Mouse (Mus musculus) layer of hippocampus, postnatal 10 days (tissue): ENCODE data around the gene Adamts18. TPM values are rescaled to one million over a fixed set of nuclear protein-coding genes. Genes with fewer than 3 reads are reported as not detected.

ENCODE experiments used
- DNase-seq, 2 experiments: peaks; one replicate each; pipeline ENCODE4 v3.0.0; 2021; ENCODE audit warnings: low spot score in 2 of 2
- long read RNA-seq: library from polyadenylated mRNA; stranded (forward); transcript quantifications from one replicate; pipeline ENCODE4 v2.0.0, GENCODE M21; 2023
- total RNA-seq, 2 experiments: library from RNA; stranded (reverse); gene quantifications; 2 replicates each; pipeline ENCODE4 v1.2.3; 2021

The Adamts18 gene
- 10 to 100 TPM in 1 of 2 experiments, 1 to 10 TPM in 1; 9.6 to 11.2 TPM for total RNA-seq
- long read RNA-seq, partial matches to known transcripts, result 0 of 4 reads
- long read RNA-seq, other reads (novel, unspliced or antisense), result 4 of 4 reads

DNA sequence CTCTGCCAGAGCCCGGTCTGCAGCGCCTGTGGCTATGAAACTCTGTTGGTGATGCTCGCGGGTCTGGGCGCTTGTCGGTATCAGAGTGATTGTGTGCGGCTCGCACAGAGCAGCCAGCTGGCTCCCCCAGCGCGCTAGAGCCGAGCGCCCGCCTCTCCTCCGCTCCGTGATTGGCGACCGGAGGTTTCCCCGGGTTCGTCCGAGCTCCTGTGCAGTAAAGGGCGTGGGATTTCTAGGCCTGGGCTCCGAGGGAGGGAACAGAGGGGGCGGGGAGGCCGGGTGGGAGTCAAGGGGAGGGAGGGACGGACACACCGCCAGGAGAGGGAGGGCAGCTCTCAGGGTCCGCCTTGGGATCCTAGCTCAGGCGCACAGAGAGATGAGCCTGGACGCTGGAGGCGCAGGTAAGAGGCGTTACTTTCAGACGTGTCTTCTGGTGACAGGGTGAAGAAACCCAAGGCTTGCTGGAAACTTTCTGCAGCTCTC lies at the start of gene Adamts18:
TSS of gene Adamts18 (minus strand) at position 86 of the 483 bp plus-strand sequence.
- DNase-seq, result peak; percentile 63 to 64

DNA sequence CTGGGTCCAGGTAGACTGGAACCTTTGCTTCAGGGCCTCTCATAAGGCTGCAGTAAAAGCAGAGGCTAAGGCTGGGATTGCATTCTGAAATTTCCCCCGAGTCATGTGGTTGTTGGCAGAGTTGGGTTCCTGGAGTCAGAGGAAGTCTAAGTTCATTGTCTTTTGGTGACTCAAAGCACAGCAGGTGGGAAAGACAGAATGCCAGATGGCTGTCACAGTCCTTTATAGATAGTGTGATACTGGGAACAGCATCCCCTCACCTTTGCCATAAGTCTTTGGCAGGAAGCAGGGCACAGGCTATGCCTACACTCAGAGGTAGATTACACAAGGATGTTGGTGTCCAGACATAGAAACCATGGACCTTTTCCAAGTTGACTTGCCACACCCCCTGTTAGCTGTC lies 47.9 kb upstream of the Adamts18 start:
- no peak for DNase-seq

DNA sequence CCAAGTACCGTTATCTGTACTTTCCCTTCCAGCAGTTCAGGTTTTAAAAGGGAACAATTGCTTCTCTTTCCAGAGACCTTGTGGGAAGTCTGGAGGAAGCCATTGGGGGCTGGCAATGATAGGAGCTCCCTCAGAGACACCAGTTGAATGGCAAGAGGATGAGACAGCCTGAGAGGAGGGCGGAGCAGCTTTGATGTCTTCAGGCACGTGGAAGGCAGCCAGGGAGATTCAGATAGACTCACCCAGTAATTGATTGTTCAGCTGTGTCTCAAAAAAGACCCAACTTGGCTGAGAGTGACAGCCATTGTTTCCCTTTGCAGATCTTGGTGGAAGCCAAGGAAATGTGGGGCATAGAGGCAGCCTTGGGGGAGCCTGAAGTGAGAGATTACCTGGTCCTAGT lies 42.8 kb upstream of the Adamts18 start:
- DNase-seq, result no peak

DNA sequence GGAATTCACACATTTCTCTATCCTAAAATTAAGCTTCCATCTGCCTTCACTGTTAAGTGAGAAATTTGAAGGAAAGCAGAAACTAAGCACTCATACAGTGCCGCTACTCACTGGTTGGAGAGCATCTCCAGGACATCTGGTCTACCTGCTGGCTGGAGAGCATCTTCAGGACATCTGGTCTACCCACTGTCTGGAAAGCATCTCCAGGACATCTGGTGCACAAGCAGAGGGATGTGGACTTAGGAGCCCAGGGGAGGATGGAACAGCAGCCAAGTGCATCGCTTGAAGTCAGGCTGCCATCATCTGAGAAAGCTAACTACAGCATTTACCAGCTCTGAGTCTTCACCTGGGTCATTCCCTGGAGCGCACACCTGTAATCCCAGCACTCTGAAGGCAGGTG lies 38.0 kb upstream of the Adamts18 start:
- DNase-seq, result no peak

DNA sequence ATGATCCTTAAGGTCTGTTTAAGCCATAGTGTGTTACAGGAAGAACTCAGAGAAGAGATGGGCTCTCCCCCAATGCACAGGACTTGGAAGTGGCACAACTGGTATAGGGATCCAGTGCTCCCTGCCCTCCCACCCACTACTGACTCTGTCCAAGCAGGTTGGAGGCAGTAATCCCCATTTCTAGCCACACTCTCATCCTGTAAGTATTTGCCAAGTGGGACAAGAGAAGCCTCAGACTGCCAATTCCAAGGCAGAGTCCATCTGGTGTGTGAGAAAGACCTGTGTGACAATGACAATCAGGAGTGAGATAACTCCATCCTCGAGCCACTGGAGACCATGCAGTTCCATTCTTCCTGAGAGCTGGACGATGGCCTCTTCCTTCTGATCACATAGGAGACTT lies 36.6 kb upstream of the Adamts18 start:
- no peak for DNase-seq

DNA sequence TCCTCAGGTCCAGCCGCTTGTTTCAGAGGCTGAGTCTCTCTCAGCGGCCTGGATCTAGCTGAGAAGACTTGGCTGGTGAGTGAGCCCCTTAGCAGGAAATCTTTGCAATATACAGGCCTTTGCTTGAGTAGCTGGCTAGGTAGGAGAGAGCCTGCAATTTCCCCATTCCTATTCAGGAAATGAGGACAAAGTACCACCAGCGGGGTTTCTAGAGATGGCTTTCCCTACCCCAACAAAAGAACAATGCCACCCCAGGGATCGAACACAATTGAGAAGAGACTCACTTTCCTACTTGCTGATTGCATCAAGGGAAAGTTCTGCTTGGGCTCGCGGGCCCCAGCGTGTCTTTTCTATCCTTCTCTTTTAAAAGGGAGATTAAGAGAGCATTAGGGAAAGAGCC lies 35.5 kb upstream of the Adamts18 start:
- DNase-seq, result no peak

DNA sequence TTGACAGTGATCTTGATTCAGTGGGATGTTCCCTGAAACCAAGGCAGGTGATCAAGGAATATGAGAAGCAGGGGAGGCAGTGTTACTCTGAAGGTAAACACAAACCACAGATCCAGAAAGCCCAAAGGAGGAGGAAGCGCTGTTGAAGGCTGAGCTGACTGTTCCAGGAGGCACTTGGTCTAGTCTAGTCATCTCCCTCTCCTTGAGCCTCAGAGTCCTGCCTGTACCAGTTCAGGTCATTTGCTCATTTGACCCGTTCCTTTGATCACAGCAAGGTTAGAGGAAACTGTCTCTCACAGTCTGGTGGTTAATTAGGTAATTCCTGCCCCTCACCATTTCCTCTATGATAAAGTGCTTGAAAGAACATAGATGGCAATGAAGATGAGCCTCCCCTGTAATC lies 34.0 kb upstream of the Adamts18 start:
- no peak for DNase-seq

DNA sequence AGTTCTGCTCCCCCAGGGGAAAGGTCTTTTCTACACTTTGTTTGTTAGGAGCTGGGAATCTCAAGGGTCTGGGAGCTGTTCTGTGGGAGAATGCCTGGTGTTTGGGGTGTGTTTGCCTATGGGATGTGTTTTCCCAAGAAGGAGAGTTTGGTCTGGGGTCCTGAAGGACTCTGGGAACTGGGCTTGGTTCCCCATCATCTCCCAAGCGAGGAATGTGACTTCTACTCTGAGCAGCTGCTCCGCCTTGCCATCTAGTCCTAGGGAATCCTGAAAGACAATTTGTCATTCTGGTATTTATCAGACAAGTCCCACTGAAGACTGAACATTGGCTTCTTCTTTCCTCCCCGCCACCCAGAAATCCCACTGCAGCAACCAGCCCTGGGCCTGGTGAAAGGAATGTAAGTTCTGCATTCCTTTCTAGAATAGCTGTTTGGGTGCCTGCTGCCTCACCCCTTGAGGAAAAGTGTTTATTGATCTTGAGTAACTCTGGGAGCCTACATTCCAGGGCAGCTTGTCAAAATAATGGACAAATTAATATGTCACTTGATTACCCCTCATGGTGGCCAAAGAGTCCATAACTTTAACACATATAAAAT lies 30.0 kb upstream of the Adamts18 start:
- DNase-seq, result no peak

DNA sequence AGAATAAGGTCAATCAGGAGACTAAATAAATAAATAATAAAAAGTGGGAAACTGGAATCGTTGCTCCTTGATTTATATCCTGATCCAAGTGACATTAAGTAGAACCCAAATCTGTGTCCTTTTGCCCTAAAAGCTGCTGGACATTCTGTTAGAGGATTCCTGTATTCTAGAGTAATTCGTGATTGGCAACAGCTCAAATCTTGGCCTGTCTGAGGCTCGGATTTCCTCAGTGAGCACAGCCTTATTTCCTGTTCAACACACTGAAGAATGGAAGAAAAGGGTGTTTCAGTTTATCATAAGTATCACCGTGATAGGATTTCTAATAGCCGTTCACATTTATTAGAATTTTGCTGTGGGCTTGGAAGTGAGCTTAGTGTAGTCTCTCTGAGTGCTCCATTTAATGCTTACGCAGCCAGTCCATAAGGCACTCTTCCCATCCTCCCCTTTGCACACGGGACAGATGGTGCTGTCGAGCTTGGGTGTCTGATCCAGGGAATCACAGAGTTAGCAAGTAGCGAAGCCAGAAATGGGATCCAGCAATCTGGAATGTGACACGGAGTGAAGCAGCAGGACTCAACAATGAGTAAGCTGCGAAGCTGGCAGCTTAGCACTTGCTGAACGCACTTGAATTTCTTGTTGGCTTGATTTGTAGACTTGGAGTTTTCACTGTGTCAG lies 25.0 kb upstream of the Adamts18 start:
- peak; percentile 58 to 67 for DNase-seq

DNA sequence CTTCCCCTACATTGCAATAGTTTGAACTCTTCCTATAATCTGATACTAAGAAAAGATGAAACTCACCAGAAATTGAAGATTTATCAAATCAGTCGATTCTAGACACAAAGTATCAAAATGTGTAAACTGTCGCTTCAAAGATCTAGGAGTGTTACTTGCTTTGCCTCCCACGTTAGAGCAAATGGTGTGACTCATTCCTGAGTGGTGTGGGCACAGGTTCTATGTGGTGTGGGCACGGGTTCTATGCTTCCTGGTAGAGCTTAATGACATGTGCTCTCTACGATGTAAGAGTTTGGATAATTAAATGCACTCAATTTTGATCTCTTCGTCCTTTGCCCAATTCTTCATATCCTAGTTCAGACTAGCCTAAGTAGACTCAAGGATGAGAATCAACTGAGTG lies 23.9 kb upstream of the Adamts18 start:
- DNase-seq, result no peak

DNA sequence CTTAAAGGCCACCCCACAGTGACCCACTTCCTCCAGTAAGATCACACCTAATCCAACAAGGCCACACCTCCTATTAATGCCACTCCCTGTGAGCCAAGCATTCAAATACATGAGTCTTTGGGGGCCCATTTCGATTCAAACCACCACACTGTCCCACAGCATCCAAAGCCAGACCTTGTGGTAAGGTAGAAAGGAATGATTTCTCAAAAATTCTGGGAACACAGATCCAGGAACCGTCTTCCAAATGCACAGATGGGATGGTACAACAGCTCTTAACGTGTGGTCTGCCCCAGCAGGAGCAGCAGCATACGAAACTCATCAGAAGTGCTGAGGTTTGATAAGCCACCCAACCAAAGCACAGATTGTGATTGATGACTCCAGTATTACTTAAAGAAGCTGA lies 18.0 kb upstream of the Adamts18 start:
- DNase-seq, result no peak

DNA sequence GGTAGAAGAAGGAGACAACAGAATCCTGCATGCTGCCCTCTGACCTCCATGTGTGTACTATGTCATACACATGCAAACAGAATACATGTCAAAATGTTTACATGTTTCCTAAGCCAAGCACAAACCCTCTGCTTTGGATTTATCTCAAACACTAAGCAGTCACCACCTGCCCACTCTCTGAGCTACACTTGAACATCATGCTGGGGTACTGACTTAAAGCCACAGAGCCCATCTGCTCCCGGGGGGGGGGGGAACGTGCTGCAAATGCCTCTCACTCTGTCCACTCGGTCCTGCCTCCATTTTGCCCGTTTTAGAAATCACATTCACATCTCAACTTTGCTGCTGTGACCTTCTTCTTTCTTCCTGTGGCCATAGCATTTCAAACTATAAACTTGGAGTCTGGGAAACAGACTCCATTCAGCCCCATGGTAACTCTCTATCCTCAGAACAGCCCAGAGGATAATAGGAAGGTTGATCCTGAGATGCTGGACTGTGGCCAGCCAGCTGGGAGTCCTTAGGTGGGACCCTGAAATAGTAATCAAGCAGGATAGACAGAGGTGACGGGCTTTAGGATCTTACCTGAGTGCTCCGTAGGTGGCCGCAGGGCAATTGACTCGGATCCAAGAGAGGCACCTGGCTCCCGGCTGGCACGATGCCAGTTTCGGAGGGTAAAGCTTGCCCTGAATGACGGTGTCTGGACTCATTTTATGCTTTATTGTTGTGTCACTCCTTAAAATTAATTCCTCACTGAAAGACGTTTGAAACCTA lies 17.0 kb upstream of the Adamts18 start:
- DNase-seq, result peak in 1 of 2 experiments; percentile 27

DNA sequence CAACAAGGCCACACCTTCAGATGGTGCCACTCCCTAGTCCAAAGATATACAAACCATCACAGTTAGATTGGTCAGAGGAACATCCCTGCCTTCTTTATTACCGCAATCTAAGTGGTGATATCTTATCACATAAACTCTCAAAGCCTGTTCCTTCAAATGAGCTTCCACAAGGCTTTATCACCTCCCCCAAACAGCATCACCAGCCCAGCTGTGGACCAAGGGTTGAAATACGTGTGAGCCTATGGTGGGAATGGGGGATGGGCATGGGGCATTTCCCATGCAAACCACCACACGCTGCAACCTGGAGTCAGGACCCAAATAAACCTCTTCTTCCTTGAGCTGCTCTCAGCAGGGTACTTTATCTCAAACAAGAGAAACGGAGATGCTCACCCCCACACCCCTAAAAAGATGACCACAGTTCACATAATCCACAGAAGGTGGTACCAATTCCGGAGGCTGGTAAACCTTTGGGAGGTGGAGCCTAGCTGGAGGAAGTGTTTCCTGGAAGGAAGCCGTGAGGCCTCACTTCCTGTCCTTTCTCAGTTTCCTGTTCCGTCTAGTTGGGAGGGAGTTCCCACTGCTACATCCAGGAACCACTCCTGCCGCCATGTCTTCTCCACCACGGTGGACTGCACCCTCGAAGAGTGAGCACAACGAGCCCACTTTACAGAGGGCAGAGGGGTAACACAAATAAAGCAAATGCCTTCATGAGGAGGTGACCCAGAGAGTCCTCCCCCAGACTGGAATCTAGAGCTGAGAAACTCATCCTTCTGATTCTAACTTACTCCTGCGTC lies 11.5 kb upstream of the Adamts18 start:
- no peak for DNase-seq

DNA sequence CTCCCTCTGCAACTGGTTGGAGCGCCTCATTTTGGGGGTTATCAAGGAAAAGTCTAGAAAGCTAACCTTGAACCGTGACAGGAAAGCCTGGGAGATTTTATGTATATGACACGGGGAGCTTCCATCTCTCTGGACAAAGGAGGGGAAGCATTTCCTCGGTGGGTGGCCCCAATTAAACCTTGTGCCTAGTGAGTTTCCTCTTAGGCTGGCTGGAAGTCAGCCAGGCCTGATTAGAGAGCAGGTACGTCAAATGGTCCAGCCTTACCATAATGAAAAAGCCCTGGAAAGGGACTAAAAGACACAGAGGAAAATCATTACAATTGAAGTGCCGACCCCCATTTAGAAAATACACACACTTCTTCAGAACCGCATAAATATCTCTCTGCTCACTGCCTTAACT lies 10.3 kb upstream of the Adamts18 start:
- DNase-seq, result no peak

DNA sequence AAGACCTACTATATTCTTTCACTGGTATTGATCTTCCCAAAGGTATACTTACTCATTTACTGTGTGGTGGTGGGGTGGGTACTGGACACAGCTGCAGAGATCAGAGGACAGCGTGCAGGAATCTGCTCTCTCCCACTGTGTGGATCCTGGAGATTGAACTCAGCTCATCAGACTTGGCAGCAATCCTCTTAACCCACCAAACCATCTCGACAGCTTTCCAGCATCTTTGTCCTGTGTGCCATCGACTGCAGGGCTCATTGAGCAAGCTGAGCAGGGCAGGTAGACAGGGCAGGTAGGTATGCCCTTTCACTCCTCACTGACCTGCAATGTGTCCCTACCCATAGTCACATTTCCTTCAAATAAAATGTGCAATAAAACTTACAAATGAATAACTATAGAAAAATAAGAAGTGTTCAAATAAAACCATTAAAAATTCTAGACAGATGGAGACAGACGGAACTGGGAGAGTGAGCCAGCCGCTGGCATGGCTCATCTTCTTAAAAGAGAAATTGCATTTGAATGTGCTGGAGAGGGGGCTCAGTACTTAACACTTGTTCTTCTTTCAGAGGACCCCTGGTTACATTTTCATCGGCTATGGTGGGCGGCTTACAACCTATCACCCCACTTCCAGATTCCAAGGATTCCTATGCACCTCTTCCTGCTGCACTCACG lies 6.2 kb upstream of the Adamts18 start:
- DNase-seq, result no peak

DNA sequence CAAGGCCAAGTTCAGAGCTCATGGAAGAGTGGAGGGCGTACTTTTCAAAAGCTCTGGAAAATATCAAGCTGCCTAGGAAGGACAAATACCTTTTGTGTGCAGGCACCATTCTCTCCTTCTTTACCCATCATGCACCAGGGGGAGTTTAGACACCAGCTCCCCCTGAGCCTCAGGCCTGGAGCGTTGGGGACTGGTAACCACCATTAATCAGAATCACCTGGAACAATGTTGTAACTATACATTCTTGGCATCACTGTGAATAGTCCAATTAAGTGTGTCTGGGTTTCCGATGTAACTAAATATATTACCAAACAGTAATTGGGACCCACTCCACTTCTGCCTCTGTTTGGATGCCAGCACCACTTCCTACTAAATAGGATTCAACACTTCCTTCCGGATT lies 5.2 kb upstream of the Adamts18 start:
- no peak for DNase-seq

DNA sequence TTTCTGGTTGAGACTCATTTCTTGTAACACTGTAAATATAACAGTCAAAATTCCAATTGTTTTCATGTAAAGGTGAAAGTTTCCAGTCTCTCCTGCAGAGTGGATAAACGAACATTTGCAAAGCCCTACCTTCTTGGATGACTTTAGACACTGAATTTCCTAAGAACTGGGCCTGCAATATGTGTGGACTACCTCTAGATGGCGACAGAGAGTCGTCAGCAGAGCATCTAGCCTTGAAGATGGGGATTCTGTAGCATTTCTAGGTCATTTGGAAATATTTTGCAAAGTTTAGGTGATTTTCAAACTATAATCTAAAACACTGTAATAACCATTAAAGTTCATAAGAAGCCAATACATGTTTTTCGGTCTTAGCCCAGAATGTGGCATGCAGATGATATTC lies 3.1 kb upstream of the Adamts18 start:
- no peak for DNase-seq

DNA sequence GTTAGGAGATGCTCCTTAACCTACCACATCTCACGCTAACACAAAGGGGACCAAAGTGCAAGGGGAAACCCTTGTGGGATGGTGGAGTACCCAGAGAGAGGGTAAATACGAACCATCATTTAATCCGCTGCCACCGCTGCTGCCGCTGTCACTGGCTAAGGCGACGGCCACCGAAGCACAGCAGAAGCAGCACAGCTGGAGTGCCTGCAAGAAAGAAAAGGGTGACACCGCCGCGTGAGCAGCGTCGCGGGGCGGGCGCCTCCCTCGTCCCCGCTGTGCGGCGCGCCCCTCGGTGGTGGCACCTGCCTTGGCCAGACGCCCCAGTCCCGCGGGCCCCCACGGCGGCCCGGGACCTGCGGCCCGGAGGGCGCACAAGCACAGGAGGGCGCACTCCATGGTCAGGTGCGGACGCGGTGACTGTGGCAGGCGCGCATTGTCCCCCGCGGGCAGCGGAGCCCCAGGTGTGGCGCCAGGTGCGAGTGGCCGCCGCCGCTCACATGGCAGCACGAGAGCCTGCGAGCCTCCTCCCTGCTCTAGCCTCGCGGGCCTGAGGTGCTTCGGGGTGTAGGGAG lies 371 bp downstream of the Adamts18 start:
- DNase-seq, result peak in 1 of 2 experiments; percentile 30

DNA sequence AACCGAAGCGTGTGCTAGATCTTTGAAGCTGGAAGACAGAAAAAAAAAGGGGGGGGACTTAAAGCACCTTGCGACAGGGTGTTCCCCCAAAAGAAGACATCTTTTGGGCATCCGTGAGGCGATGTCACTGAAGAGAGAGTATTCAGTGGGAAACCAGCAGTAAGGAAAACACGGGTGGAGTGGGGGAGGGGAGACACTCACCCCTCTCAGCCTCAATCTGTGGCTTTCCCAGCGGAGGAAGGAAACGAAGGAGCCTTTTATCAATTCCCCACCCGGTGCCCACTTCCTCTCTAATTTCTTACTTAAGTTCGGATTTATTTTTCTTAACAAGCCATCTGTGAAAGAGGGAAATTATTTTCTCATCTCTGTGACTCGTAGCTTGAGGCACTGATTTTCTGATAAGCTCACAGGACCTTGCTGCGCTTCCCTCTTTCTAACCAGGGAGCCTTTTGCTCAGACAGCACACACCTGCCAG lies 895 bp downstream of the Adamts18 start:
- DNase-seq, result no peak

DNA sequence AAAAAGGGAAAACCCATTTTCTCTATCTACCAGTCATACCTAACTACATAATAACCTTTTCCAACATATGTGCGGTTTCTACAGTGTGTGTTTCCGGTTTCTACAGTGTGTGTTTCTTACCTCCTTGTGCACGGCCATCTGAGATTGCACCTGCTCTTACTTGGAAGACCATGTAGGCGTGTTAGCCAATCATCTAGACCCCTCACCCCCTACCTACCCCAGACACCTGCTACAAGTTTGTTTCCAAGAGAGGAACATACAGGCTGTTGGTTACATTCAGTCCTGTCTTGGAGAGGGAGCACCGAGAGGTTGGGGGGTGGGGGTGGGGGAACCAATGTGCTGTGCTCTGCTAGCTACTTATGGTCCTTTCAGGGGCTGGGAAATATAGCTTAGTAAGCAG lies 1.9 kb downstream of the Adamts18 start:
- no peak for DNase-seq
